Mouse (Mus musculus): ENCODE data around the gene F2rl3.

- TF ChIP-seq CTCF (IDR thresholded peaks at IDR 0.05; ENCODE audit: low read depth): no peak
- TF ChIP-seq EP300 (IDR thresholded peaks at IDR 0.05; ENCODE audit: low read depth): no peak
These were observed 39.9 kb downstream of the F2rl3 start for GRCm38 (mm10) chr8:72801583-72801982.

All from liver, postnatal 0 days (tissue).